Mouse (Mus musculus) cerebellum, adult 11-12 months (tissue): ENCODE results near the gene Srp54b.
"Not testable (repeated sequence)": the region's sequence is repeated elsewhere in the genome, so short reads cannot be mapped to it uniquely, and the experiment has no call there.

Experiments used
- DNase-seq: peaks from one replicate; pipeline ENCODE4 v3.0.0; 2022

The Srp54b gene

GRCm38 (mm10) chr12:55154559-55155448 is at the start of gene Srp54b:
Gene Srp54b (plus strand): TSS chr12:55155104.
- not testable (repeated sequence) for DNase-seq

GRCm38 (mm10) chr12:55112616-55113015 is 42.3 kb upstream of the Srp54b start:
- DNase-seq: not testable (repeated sequence)

DNA sequence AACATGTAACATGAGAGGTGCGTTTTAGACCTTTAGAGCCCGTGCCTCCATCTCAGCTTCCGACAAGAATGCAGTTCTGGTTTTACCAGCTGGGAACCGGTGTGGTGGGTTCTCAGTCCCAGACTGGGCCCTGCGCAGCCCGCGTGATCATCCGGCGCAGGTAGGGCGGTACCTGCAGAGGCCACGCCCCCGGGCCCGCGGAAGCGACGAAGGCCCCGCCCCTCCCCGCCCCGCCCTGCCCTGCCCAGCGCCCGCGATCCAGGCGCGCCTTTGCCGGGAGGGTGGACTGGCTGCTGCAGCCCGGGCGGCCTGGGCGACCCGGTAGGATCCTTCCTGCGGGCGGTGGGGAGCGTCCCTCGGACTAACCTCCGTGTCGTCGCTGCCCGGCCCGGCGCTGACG is 30.7 kb upstream of the Srp54b start, which contains the start of gene Fam177a:
Gene Fam177a, plus strand, starts transcription at position 228 of the 400 bp plus-strand sequence.
- not testable (repeated sequence) for DNase-seq

GRCm38 (mm10) chr12:55124731-55125130 is 30.2 kb upstream of the Srp54b start:
- DNase-seq: not testable (repeated sequence)

- not testable (repeated sequence) for DNase-seq
Observed at GRCm38 (mm10) chr12:55135540-55135939, 19.4 kb upstream of the Srp54b start.

DNA sequence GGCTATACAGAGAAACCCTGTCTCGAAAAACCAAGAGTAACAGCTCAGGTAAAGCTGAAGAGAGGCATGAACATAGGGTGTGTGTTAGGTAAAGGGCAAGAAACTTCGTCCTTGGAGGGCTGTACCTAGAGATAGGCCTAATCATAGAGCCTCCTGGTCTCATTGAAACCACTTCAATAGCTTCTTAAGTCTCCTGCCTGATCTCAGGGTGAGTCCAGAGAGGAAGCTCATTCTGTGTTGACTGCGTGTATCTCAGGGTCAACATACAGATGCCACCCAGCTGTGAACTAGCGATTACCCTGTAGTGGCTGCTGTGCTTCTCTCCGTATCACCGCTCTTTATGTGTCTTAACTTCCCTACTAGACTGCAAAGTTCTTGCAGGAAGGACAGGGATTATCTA is 17.0 kb upstream of the Srp54b start:
- DNase-seq: not testable (repeated sequence)

DNA sequence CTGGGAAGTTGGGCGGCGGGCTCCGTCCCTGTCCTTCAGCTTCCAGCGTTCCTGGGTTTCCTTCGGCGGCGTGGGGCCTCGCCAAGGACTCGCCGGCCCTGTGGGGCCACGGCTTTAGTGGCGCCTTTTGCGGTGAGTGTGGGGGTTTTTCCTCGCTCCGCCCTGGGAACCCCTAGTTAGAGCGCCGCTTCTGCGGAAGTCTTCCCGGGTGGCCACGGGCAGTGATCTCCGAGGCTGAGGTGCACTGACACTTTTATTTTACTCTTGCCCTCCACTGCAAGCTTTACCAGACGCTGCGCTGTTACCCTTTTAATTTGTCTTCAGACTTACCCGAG is 512 bp downstream of the Srp54b start:
- not testable (repeated sequence) for DNase-seq

GRCm38 (mm10) chr12:55167034-55167557 is 12.2 kb downstream of the Srp54b start:
- not testable (repeated sequence) for DNase-seq

DNA sequence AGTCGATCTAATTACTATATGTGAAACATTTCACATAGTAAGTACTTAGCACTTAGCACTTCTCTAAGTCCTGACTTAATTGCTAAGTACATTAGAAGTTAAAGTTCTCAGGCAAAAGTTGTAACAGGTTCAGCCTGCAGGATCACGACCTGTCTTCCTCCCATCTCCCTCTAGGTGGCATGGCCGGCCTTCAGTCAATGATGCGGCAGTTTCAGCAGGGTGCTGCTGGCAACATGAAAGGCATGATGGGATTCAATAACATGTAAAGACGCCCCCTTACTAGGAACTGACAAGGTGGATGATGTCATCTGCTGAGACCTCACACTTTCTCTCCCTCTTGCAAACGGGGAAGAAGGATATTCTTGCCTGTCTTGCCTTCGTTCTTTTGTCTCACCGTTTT is 32.8 kb downstream of the Srp54b start:
- not testable (repeated sequence) for DNase-seq

DNA sequence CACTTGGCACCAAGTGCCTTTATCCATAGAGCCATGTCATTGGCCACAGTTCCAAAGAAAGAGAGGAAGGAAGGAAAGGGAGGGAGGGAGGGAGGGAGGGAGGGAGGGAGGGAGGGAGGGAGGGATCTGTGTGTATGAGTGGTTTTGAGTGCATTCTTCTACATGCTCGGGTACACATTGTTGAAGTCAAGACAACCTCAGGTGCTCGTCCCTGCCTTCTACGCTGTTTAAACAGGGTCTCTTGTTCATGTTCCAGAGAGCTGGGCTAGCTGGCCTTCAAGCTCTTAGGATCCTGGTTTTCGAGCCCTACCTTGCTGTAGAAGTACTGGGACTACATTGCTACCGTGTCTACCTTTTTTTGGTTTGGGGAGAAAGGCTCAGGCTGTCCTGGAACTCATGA is 34.2 kb downstream of the Srp54b start:
- not testable (repeated sequence) for DNase-seq

DNA sequence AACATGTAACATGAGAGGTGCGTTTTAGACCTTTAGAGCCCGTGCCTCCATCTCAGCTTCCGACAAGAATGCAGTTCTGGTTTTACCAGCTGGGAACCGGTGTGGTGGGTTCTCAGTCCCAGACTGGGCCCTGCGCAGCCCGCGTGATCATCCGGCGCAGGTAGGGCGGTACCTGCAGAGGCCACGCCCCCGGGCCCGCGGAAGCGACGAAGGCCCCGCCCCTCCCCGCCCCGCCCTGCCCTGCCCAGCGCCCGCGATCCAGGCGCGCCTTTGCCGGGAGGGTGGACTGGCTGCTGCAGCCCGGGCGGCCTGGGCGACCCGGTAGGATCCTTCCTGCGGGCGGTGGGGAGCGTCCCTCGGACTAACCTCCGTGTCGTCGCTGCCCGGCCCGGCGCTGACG is 44.4 kb downstream of the Srp54b start, which contains the start of gene 1700047I17Rik2:
Gene 1700047I17Rik2, plus strand, starts transcription at position 287 of the 400 bp plus-strand sequence.
- DNase-seq: not testable (repeated sequence)

DNA sequence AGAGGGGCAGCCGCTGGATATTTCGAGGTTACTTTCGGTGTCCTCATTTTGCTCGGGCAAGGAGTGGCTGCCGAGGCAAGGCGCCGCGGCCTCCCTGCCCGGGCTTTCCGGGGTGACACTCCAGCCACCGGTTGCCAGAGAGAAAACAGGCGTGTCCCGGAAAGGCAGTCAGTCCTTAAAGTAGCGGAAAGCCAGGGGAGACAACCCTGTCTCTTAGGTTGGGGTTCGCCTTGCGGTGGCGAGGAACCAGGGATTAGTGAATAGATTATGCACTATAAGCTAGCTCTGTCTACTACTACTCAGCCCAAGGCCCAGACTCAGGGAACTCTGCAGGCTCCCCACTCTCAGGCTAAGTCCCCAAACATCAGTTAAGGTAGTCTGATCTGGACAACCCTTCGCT is 44.9 kb downstream of the Srp54b start:
- DNase-seq: not testable (repeated sequence)

DNA sequence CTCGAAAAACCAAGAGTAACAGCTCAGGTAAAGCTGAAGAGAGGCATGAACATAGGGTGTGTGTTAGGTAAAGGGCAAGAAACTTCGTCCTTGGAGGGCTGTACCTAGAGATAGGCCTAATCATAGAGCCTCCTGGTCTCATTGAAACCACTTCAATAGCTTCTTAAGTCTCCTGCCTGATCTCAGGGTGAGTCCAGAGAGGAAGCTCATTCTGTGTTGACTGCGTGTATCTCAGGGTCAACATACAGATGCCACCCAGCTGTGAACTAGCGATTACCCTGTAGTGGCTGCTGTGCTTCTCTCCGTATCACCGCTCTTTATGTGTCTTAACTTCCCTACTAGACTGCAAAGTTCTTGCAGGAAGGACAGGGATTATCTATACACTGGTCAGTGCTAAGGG is 58.0 kb downstream of the Srp54b start:
- not testable (repeated sequence) for DNase-seq

- DNase-seq: not testable (repeated sequence)
Observed at GRCm38 (mm10) chr12:55229626-55230519, 75.0 kb downstream of the Srp54b start, which contains the start of gene Srp54c. Gene Srp54c (plus strand): TSS chr12:55230168.

DNA sequence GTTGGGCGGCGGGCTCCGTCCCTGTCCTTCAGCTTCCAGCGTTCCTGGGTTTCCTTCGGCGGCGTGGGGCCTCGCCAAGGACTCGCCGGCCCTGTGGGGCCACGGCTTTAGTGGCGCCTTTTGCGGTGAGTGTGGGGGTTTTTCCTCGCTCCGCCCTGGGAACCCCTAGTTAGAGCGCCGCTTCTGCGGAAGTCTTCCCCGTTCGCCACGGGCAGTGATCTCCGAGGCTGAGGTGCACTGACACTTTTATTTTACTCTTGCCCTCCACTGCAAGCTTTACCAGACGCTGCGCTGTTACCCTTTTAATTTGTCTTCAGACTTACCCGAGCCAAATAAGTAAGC is 75.6 kb downstream of the Srp54b start:
- peak; percentile 5 for DNase-seq
